Mouse (Mus musculus): Measurements from ENCODE around the gene Rnf128.
"Not testable (repeated sequence)": the region's sequence is repeated elsewhere in the genome, so short reads cannot be mapped to it uniquely, and the experiment has no call there.

The Rnf128 gene

DNA sequence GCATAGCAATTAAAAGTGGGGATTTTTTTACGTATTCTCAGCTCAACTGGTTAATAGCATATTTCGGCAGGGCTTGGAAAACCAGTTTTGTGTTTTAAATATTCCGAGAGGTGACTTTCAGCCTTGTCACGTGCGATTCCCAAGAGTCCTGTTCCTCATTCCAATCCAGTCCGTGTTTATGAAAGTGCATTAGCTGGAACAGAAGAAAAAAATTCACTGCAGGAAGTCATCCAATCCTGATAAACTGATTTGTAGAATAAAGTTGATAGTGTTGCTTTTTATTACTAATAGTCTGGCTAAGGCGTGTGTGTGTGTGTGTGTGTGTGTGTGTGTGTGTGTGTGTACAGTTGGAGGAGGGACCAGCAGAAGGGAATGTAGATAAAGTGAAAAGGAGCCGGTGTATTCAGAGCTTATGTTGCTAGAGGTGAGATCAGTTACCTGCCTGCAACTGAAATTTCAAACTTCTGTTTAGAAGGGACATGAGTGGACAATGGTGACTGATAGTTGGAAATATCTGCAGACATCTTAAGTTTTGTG, at the start of gene Rnf128:
TSS of gene Rnf128 (plus strand) at position 392 of the 537 bp plus-strand sequence.
- DNase-seq = no peak

DNA sequence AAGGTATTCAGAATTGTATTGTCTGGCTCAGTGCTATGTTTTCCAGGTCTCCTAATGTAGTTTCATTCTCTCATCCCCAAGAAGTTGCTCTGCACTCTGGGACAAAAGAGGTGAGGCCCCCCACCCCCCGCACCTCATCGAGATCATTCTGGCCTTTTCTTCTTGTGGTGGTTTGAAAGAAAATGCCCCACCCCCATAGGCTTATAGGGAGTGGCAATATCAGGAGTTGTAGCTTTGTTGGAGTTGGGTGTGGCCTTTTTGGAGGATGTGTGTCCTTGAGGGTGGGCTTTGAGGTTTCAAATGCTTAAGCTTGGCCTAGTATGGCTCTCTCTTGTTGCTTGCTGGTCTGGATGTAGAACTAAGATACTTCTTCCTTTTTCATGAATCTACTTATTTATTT, 47.0 kb upstream of the Rnf128 start:
- no peak for DNase-seq

DNA sequence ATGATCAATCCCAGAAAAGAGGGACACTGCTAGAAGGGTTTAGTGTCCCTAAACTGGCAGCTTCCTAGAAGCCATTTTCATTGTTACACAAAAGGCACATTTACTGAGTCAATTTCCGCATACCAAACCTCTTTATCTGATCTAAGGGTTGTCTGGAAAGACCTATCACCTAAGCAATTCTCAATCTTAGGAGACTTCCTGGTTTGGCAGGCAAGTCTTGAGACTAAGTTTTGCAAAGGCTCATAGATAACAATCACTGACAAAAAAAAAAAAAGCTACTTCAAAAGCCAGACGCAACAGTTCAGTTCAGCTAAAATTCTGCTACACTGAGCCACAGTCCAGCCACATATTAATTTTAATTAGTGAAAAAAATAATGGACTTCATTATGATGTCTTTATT, 43.9 kb upstream of the Rnf128 start:
- no peak for DNase-seq

DNA sequence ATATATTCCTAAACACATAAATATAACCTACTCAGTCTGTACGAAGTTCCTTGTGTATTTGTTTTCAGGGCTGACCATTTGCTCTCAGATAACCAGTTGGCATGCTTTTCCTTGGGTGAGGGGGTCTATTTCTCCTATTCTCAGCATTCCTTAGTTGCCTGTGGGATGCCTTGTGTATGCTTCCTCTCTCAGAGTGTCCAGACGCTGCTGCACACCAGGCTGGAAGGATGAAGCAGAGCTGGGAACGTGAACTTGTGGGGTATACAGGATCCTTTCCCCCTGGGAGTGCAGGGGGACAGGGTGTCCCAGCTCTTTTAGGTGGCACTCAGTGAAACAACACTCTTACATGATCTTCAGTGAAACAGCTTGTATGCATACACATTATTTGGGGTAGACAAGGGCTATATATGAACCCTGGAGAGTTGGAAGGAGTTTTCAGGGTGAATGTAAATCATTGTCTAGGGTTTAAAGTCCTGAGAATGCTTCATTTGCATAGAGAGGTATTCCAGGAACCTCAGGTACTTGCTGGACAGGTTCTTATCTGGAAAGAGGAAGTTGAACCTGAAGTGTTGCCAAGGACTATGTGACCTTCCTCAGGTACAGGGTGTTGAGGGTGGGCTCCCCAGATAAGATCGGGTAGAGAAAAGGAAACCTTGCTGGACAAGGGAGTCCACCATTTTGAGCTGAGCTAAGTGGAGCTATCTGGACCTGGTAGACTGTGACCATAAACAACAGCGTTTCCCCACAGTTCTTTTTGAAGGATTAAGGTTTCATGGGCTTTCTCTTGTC, 38.6 kb upstream of the Rnf128 start:
- no peak for DNase-seq

DNA sequence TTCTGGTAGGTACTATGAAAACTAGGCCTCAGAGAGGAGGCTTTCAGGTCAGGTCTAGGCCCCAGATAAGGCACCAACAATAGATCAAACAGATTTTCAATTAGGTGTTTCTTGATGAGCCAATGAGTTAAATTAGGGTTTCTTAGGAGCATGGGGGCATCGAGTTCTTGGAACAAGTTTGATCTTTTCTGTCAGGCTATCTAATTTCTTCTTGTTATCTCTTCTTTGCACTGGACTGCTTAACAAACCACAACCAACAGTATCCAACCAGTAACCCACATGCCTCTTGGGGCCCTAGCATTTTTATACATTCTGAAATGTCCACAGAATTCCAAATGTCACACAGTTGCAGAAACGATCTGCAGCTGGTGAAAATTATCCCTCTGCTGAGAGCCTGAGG, 37.4 kb upstream of the Rnf128 start:
- DNase-seq = no peak

DNA sequence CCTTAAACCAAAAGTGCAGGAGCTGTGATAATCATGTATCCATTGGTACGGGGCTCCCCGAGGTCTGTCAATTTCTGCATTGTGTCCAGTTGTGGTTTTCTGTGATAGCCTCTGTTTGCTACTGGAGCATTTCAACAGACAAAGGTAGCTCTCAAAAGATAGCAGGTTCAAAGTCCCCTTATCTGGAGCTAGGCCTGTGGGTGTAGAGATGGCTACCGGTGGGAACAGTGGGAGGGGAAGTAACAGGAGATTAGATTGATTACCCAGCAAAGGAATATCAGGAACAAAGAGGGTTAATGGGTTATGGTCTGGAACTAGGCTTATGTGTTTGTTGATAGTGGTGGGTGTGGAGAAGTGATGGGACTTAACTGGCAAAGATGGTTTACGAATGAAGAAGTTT, 36.1 kb upstream of the Rnf128 start:
- DNase-seq = no peak

DNA sequence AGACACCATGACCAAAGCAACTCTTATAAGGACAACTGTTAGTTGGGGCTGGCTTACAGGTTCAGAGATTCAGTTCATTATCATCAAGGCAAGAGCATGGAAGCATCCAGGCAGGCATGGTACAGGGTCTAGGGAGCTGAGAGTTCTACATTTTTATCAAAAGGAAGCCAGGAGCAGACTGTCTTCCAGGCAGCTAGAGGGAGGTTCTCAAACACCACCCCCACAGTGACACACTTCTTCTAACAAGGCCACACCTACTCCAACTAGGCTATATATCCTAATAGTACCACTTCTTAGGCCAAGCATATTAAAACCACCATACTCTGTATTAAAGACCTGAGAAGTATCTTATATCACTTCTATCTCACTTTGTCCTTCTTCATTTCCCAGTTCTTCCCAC, 33.4 kb upstream of the Rnf128 start:
- DNase-seq = no peak

DNA sequence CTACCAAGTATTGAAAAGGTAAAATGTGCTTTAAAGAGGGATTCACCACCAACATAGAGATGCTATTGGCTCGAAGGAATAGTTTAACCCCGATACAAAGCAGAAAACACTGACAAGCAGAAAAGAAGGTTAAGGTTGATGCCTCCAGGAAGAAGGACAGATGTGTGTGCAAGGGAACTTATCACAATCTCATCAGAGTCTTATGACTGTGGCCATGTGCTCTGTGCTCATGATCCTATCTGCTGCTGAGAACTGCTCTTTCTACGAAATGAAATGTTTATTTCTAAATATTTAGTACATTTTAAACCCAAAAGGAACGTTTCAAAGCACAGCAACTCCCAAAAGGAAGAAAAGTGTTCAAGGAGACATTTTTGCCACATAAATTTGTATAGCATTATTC, 30.8 kb upstream of the Rnf128 start:
- no peak for DNase-seq

DNA sequence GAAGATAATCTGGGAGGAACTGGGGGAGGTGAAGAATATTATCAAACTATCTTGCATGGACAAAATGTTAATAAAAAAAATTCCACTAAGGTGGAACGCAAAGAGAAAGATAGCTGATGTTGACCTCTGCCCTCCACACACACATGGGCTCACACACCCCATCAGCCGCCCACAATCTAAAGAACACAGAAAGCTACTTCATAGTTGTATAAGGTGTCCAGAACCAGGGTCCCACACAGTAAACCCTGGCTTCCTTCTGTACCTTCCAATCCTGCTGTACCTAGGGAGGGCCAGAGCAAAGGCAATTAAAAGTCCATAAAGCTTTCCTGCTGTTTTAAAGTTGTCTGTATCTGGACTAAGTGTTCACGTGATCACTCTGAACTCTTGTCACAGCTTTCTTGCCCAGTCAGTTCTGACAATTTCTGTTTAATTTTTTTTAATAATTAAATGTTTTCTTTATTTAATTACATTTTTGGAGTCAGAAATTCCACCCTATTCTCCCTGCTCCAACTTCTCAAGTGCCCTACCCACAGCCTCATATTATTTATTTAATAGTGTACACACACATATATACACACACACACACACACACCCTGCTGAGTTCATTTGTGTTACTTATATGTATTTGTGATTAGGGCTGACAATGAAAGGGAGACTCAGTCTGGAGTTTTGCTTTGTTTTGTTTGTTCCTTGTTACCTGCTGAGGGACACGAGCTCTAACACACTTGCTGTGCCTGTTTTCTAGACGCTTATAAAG, 25.3 kb upstream of the Rnf128 start:
- no peak for DNase-seq

DNA sequence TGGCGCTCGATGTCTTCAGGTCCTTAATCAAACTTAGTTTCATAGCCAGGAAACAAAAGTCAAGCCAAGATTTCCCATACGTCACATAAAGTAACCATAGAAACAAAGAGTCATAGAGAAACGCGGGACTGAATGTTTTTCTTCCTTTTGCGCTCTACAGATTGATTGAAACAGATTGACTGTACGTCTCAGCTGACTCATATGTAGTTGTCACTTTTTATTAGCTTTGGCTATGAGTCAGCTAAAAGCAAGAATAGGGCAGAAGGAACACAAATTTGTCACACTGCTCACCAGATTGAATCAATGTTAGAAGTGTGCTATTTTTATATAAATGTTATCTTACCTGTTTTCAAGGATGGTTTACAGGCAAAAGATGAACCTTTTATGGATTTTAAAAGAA, 19.4 kb upstream of the Rnf128 start:
- DNase-seq = no peak

DNA sequence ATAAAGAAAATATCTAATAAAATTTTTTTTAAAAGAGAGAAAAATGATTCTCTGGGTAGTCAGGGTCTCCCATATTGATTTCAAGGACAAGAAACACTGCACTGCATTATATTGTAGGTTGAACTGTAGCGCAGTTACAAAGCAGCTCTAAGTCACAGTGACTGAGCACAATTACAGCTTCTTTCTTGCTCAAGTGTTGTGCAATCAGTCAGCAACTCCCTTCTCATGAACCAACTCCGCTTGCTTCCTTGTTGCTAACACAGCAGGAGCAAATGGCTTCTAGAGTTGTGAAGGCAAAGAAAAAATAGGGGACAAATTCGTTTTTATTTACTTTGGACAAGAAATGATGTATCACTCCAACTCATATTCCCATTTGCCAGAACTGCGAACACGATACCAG, 12.7 kb upstream of the Rnf128 start:
- DNase-seq = no peak

DNA sequence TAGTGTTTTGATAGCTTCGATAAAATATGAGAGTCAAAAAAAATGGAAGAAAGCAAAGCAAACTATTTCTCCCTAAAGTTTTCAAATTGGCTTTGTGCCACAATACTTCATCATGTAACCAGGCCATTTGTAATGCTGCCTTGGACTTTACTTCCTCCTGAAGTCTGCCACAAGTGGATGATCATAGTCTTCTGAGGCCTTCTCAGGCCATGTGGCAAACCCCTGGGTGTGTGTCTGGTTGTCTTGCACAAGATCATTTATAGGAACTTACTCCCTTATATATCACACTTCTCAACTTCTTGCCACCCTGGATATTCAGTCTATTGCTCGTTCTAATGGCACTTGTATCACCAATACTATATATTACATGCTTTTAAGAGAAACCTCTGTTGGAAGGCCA, 11.0 kb upstream of the Rnf128 start:
- no peak for DNase-seq

DNA sequence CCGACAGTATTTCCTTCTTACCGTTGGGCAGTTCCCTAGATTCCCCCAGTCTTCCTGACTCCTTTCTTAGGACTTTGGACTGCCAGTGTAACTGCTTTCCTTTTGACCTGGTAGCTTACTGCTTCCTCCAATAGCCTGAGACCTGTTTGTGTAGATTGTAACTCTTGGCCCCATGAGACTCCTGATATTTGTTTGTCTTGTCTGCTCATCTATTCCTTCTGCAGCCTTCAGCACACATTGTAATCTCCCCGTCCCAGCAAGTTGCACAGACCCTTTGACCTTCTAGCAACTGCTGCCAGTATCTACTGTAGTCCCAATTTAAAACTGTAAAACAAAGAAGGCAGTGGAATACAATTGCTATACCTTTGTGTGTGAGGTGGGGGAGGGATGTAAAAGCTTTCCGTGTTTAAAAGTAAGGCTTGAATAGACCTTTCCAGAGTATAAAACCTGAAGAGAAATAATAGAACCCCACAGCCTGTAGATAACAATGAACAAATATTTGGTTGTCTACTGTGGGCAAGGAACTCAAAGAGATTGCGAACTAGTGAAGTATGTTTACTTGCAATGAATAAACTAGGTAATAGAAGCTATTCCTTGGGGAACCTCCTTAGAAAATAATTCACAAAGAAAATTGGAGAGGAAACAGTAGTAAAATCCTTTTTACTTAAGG, 726 bp upstream of the Rnf128 start:
- no peak for DNase-seq

DNA sequence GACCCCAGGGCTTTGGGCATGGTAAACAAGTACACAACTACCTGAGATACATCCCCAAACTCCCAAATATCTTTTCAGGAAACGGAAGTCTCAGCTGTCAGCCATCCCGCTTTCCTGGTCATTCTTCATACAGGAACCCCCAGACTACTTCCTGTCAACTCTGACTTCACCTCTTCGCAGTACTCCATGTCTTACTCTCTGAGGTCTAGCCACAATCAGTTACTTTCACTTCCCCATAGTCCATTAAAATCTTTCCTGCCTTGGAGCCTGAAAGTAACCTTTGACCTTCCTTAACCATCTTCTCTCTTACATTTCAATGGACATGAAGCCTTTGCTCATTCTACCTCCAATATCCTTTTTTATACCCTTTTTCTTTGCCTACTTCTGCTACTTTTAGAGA, 6.9 kb downstream of the Rnf128 start:
- DNase-seq = no peak

DNA sequence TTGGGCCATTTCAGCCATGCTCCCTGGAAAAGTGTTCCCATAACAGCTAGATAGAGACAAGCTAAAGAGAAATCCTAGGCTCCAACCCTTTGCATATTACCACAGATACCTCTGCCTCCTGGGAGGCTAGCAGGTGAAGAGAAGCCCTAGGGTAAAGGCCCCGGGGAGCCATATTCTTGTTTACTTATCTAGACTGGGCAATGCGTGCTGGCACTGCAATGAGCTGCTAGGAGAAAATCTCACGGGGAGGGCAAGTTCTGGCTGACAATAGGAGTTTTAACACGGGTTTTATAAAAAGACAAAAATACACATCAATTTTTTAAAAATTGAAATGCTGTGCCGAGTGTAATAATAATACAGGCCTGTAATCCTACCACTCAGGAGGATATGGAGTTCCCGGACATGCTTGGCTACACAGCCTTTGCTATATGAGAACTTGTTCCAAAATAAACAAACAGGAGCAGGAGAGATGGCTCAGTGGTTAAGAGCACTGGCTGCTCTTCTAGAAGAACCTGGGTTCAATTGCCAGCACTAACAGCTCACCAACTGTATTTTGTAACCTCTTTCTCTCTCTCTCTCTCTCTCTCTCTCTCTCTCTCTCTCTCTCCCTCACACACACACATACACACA, 15.6 kb downstream of the Rnf128 start:
- no peak for DNase-seq

DNA sequence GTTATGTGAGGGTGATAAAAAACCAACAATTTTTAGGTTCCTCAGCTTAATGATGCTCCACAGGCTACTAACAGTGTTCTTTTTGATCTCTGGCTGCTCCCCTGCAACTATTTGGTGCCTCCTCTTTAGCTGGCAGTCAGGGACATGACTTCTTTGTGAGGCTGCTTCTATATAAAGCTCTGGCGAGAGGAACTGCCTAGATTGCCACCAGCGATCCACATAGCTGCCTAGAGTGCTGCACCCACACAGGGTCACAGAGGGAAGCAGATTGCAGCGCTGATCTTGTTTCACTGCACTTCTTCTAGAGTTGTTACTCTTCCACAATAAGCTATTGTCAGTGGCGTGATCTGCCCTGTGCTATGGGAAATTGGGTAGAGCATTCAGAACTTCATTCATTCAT, 20.5 kb downstream of the Rnf128 start:
- no peak for DNase-seq

DNA sequence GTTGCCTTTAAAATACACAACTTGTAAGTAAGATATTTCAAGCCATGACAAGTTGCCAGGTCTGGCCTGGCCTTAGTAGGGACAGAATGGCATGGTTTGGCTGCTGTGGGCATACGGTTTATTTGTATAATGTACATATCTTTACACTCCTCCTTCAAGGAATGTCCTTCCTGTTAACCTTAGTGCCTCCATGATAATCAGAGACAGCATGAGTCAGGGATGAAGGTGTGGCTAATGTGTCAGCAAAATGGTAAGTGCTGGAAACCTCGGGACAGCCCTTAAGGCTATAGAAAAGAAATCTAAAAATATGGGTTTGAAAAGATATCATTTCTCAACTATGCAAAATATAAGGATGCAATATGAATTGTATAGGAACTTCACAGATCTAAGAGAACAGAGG, 23.6 kb downstream of the Rnf128 start:
- DNase-seq = not testable (repeated sequence)

DNA sequence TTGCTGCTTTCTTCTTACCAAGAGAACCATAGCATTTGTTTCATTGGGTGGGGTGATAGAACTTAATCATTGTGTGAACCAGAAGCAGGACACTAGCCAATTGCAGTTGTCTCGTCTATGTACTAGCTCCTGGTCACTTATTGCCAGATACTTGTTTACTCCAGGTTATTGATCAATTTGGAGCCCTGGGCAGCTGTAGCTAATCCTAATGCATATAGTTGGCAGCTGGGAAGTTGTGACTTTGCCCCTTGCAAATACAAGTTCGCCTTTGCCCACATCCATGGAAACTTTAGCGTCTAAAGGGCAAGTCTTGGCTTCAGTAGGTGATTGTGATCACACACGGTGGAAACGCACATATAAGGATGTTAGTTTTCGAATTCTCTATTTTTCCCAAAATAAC, 33.3 kb downstream of the Rnf128 start:
- DNase-seq = no peak

DNA sequence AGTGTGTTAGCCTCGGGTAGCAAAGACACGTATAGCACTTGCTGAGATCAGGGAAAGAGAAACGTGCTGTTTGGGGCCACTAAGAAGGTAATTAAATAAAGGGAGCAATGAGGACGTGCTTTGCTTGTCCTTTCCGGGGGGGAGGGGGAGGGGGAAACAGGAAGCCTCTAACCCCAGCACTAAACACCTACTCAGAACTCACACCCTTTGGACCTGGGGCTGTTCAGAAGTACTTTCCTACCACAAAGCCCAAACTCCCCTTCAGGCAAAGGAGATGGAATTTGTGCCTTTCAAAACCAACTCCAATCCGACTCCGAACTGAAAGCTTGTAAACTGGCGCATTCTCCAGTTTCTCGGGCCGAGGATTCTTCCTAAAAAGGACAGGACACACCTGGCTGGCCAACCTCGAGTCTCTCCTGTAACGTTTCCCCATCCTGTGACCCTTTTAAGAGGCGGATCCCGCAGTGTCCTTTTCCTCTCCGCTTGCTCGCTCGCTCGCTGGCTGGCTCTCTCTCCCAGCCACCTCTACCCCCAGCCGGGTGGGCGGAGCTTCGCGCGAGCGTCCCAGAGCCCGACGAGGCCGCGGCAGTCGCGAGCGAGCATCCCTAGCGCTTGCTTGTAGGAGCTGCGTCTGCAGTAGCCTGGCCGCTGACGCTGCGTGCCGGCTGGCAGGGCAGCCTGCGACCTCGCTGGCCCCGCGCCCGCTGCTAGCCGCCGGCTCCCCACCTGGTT, 47.1 kb downstream of the Rnf128 start:
- peak; percentile 72 for DNase-seq

DNA sequence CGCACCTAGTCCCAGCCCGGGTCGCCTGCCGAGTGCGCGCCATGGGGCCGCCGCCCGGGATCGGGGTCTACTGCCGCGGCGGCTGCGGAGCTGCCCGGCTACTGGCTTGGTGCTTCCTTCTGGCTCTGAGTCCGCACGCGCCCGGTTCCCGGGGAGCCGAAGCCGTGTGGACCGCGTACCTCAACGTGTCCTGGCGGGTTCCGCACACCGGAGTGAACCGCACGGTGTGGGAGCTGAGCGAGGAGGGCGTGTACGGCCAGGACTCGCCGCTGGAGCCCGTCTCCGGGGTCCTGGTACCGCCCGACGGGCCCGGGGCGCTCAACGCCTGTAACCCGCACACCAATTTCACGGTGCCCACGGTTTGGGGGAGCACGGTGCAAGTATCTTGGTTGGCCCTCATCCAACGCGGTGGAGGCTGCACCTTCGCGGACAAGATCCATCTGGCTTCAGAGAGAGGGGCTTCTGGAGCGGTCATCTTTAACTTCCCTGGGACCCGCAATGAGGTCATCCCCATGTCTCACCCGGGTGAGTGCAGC, 47.7 kb downstream of the Rnf128 start:
- no peak for DNase-seq

DNA sequence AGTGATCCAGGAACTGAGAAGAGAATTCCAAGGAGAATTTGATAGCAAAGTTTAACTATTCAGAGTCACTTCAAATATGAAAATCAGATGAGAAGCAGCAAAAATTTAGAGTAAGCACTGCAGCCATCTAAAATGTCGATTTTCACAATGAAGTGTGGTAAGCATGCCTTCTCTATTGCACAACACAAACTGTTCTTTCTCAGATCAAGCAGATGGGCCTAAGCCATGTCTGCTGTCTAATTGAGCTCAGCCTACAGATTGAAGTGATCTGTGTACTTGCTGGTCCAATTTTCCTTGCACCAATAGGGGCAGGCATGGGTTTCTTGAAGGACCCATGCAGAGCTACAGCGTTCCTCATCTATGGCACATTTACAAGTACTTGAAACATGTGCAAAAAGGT, 51.6 kb downstream of the Rnf128 start:
- DNase-seq = no peak

DNA sequence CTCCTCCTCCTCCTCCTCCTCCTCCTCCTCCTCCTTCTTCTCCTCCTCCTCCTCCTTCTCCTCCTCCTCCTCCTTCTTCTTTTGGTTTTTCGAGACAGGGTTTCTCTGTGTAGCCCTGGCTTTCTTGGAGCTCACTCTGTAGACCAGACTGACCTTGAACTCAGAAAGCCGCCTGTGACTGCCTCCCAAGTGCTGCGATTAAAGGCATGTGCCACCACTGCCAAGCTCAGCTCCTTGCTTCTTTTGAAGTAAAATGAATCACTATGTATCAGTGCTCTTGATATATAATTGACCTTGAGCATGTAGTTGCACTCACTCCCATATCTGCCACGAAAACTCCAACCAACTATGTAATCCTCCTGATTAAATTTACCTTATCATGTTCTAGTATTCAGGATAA, 59.0 kb downstream of the Rnf128 start:
- no peak for DNase-seq
